Mouse (Mus musculus): ENCODE measurements around the gene Hspa2.

- TF ChIP-seq POLR2A (IDR thresholded peaks at IDR 0.05; ENCODE audit: borderline replicate concordance, control insufficient read depth, low read depth, low read length) (no peak), CTCF (IDR thresholded peaks at IDR 0.05; ENCODE audit: control insufficient read depth, insufficient read depth, low read length) (no peak)
These were observed 2.0 kb downstream of the Hspa2 start for GRCm38 (mm10) chr12:76405971-76406370.
